Mouse (Mus musculus) G1E (cell line): ENCODE data around the gene Sigirr.

ENCODE experiments used
- CTCF ChIP-seq: IDR thresholded peaks from 2 replicates; pipeline ENCODE4 v1.5.1; 2012; ENCODE audit warnings: low read depth, low read length, inconsistent platforms, mixed read lengths
- GATA1 ChIP-seq: IDR thresholded peaks from 2 replicates; pipeline ENCODE4 v1.6.1; 2012; ENCODE audit warnings: borderline replicate concordance, low read length, inconsistent platforms, mixed read lengths
- GATA2 ChIP-seq: IDR thresholded peaks from 2 replicates; pipeline ENCODE4 v1.6.1; 2012; ENCODE audit warnings: low read depth, low read length, inconsistent platforms, borderline replicate concordance
- POLR2AphosphoS5 ChIP-seq: IDR thresholded peaks from 2 replicates; pipeline ENCODE4 v1.6.1; 2012; ENCODE audit warnings: low read depth, low read length, inconsistent platforms; ENCODE audit not compliant: insufficient replicate concordance
- TAL1 ChIP-seq: conservative IDR thresholded peaks from 2 replicates; pipeline ENCODE4 v1.6.1; 2012; ENCODE audit warnings: low read depth, low read length, inconsistent platforms, mixed read lengths

GRCm38 (mm10) chr7:141061269-141061692 lies 39.1 kb downstream of the Sigirr start:
- TF ChIP-seq CTCF (no peak), TAL1 (no peak), GATA1 (no peak), POLR2AphosphoS5 (no peak), GATA2 (no peak)
